Comparison of ENCODE assay signal across 20 mouse cellular contexts in genomic region chr15:98514146-98514545, GRCm38 (mm10). TPM values are rescaled to one million over a fixed set of nuclear protein-coding genes. Genes with fewer than 3 reads are reported as not detected.
DNase-seq lines count a peak whose midpoint lies in the region; ATAC-seq lines count a peak whose summit lies in the region.
"Had no signal": no experiment of that assay in that cellular context is flagged by ENCODE, and none has a peak within 500 bp of the region (broad histone marks: within the 10 kb centered on the region; RNA-seq: fewer than 3 reads in every experiment).

No protein-coding gene starts in this region.

- peaks cover 4% of the 10 kb centered on the region; the same call in 1 of the 2 replicates for H3K36me3 ChIP-seq in splenic B cell, adult 2 months (ENCODE audit: control insufficient read depth, insufficient read depth, low read length, poor library complexity, severe bottlenecking)
- H3K36me3 ChIP-seq in kidney, embryonic 16.5 days (ENCODE audit: insufficient read depth, low read length): peaks cover 9% of the 10 kb centered on the region
- H3K36me3 ChIP-seq: stomach, embryonic 15.5 days had no signal

- no peak overlapping the region for H3K4me3 ChIP-seq in kidney, embryonic 16.5 days (ENCODE audit: low read length)
- H3K4me3 ChIP-seq: embryonic facial prominence, embryonic 13.5 days; heart, embryonic 10.5 days; midbrain, embryonic 15.5 days; stomach, embryonic 15.5 days had no signal

- H3K9ac ChIP-seq in kidney, embryonic 16.5 days (replicated peaks; ENCODE audit: low read length): no peak overlapping the region
- H3K9ac ChIP-seq: embryonic facial prominence, embryonic 13.5 days; liver, embryonic 14.5 days; midbrain, embryonic 15.5 days; stomach, embryonic 15.5 days had no signal

- H3K27ac ChIP-seq in kidney, embryonic 16.5 days (ENCODE audit: low read length): no peak overlapping the region
- H3K27ac ChIP-seq: embryonic facial prominence, embryonic 13.5 days; heart, embryonic 10.5 days; kidney, postnatal 0 days; liver, embryonic 14.5 days; midbrain, embryonic 15.5 days; stomach, embryonic 15.5 days had no signal

- WGBS in kidney, embryonic 16.5 days: 83% methylated on average over 8 of the region's 8 CpGs

- no peaks in the 10 kb centered on the region for H3K9me3 ChIP-seq in kidney, embryonic 16.5 days (ENCODE audit: low read length)
- H3K9me3 ChIP-seq: embryonic facial prominence, embryonic 13.5 days; heart, embryonic 10.5 days; midbrain, embryonic 15.5 days; stomach, embryonic 15.5 days had no signal

- peak; percentile 79 for DNase-seq in 416B (ENCODE audit: low read depth)
- DNase-seq in splenic B cell, adult 2 months (ENCODE audit: low read depth, low spot score): peak; percentile 48
- DNase-seq in Muller cell, postnatal 12 days (ENCODE audit: inconsistent ontology term): no peak
- no peak for DNase-seq in urinary bladder, postnatal 10 days (ENCODE audit: low spot score)
- no peak for DNase-seq in cerebellum, postnatal 4 days (ENCODE audit: low spot score in 2 of 2)
- DNase-seq: adrenal gland, postnatal 36 days; cerebellum, postnatal 25 days; heart, postnatal 36 days; layer of hippocampus, adult 9-11 months; left cerebral cortex, postnatal 4 days had no signal

- no peaks in the 10 kb centered on the region for H3K27me3 ChIP-seq in splenic B cell, adult 2 months (ENCODE audit: control insufficient read depth, insufficient read depth, low read length, poor library complexity, severe bottlenecking)
- H3K27me3 ChIP-seq in kidney, embryonic 16.5 days (ENCODE audit: insufficient read depth, low read length): no peaks in the 10 kb centered on the region
- H3K27me3 ChIP-seq: embryonic facial prominence, embryonic 13.5 days; midbrain, embryonic 15.5 days; stomach, embryonic 15.5 days had no signal

- peak; percentile 70 for ATAC-seq in CD4-positive, CD25-positive, alpha-beta regulatory T cell, adult 4 months
- peak; percentile 34 for ATAC-seq in granulocyte monocyte progenitor cell, adult 5-6 weeks (replicated peaks; ENCODE audit: poor library complexity, severe bottlenecking)
- ATAC-seq in kidney, embryonic 16.5 days (ENCODE audit: low FRiP score, low TSS enrichment): no peak
- ATAC-seq: midbrain, embryonic 15.5 days had no signal

- peaks cover 10% of the 10 kb centered on the region; the same call in 1 of the 2 replicates for H3K4me1 ChIP-seq in kidney, embryonic 16.5 days (ENCODE audit: insufficient read depth, low read length)

- no peak overlapping the region for H3K4me2 ChIP-seq in kidney, embryonic 16.5 days (replicated peaks; ENCODE audit: low read depth, low read length)
- H3K4me2 ChIP-seq: embryonic facial prominence, embryonic 13.5 days; midbrain, embryonic 15.5 days; stomach, embryonic 15.5 days had no signal

RNA-seq across cellular contexts. Expression of gene Kansl2, which starts 19.9 kb away (rescaled TPM):
- 10 to 100 TPM; 27.2 to 36.2 TPM for polyA plus RNA-seq in CD4-positive, CD25-positive, alpha-beta regulatory T cell, adult 4 months (2017; shearing (Covaris generic))
- 67.5 and 74.5 TPM in 2 replicates for total RNA-seq in granulocyte monocyte progenitor cell, adult 5-6 weeks (2014; fragmentation: Nextera tagmentation)
- 58.9 and 61.0 TPM in 2 replicates for total RNA-seq in granulocyte monocyte progenitor cell, adult 5-6 weeks (2017)
- 106 and 113 TPM in 2 replicates for polyA plus RNA-seq in kidney, embryonic 16.5 days (2015; fragmentation: Nextera tagmentation; extraction: Ambion mirVana)

RNA-seq across cellular contexts. Expression of gene Olfr279, which starts 21.9 kb away (rescaled TPM):
- polyA plus RNA-seq in CD4-positive, CD25-positive, alpha-beta regulatory T cell, adult 4 months (2017; shearing (Covaris generic)): not detected
- total RNA-seq in granulocyte monocyte progenitor cell, adult 5-6 weeks (2014; fragmentation: Nextera tagmentation): not detected in 2 replicates
- total RNA-seq in granulocyte monocyte progenitor cell, adult 5-6 weeks (2017): not detected in 2 replicates
- polyA plus RNA-seq in kidney, embryonic 16.5 days (2015; fragmentation: Nextera tagmentation; extraction: Ambion mirVana): not detected in 2 replicates
- total RNA-seq: adrenal gland, postnatal 36 days; heart, postnatal 36 days; left cerebral cortex, postnatal 4 days had no signal
- polyA plus RNA-seq: embryonic facial prominence, embryonic 13.5 days; forebrain, embryonic 11.5 days; heart, embryonic 10.5 days; kidney, postnatal 0 days; liver, embryonic 14.5 days; midbrain, embryonic 15.5 days; stomach, embryonic 15.5 days had no signal

RNA-seq across cellular contexts. Expression of gene Lalba, which starts 31.6 kb away (rescaled TPM):
- polyA plus RNA-seq in CD4-positive, CD25-positive, alpha-beta regulatory T cell, adult 4 months (2017; shearing (Covaris generic)): under 1 TPM in 1 of 2 experiments, not detected in 1; 0.56 TPM
- total RNA-seq in granulocyte monocyte progenitor cell, adult 5-6 weeks (2014; fragmentation: Nextera tagmentation): not detected in 2 replicates
- not detected in 2 replicates for total RNA-seq in granulocyte monocyte progenitor cell, adult 5-6 weeks (2017)
- polyA plus RNA-seq in kidney, embryonic 16.5 days (2015; fragmentation: Nextera tagmentation; extraction: Ambion mirVana): 0.21 and 0.55 TPM in 2 replicates
- total RNA-seq: adrenal gland, postnatal 36 days; heart, postnatal 36 days; left cerebral cortex, postnatal 4 days had no signal
- polyA plus RNA-seq: embryonic facial prominence, embryonic 13.5 days; heart, embryonic 10.5 days; liver, embryonic 14.5 days; midbrain, embryonic 15.5 days; stomach, embryonic 15.5 days had no signal

RNA-seq across cellular contexts. Expression of gene OR5BS1P, which starts 44.5 kb away (rescaled TPM):
- not detected for polyA plus RNA-seq in CD4-positive, CD25-positive, alpha-beta regulatory T cell, adult 4 months (2017; shearing (Covaris generic))
- total RNA-seq in granulocyte monocyte progenitor cell, adult 5-6 weeks (2014; fragmentation: Nextera tagmentation): not detected in 2 replicates
- not detected in 2 replicates for total RNA-seq in granulocyte monocyte progenitor cell, adult 5-6 weeks (2017)
- polyA plus RNA-seq in kidney, embryonic 16.5 days (2015; fragmentation: Nextera tagmentation; extraction: Ambion mirVana): not detected in 2 replicates
- total RNA-seq: adrenal gland, postnatal 36 days; heart, postnatal 36 days; left cerebral cortex, postnatal 4 days had no signal
- polyA plus RNA-seq: embryonic facial prominence, embryonic 13.5 days; forebrain, embryonic 11.5 days; heart, embryonic 10.5 days; kidney, postnatal 0 days; liver, embryonic 14.5 days; midbrain, embryonic 15.5 days; stomach, embryonic 15.5 days had no signal

RNA-seq across cellular contexts. Expression of gene Ccnt1, which starts 56.6 kb away (rescaled TPM):
- polyA plus RNA-seq in CD4-positive, CD25-positive, alpha-beta regulatory T cell, adult 4 months (2017; shearing (Covaris generic)): 100 to 1,000 TPM; 103 to 104 TPM
- 53.4 and 57.0 TPM in 2 replicates for total RNA-seq in granulocyte monocyte progenitor cell, adult 5-6 weeks (2014; fragmentation: Nextera tagmentation)
- total RNA-seq in granulocyte monocyte progenitor cell, adult 5-6 weeks (2017): 57.3 and 70.4 TPM in 2 replicates
- 64.4 and 76.4 TPM in 2 replicates for polyA plus RNA-seq in kidney, embryonic 16.5 days (2015; fragmentation: Nextera tagmentation; extraction: Ambion mirVana)

Comparison
In these comparisons a context has a peak if more than half of its experiments do, and no peak if none do; other contexts are left out.
1. DNase-seq: peak in 416B (single experiment) and splenic B cell, adult 2 months (single experiment); none in Muller cell, postnatal 12 days (single experiment), urinary bladder, postnatal 10 days (single experiment) and cerebellum, postnatal 4 days (0 of 2).